Mouse (Mus musculus) liver (tissue): ENCODE measurements around the gene Slc8b1.
A peak's percentile ranks its signal among the peaks of the same experiment; 100 is the strongest.

ENCODE experiments used
- DNase-seq: peaks from one replicate; pipeline ENCODE4 v3.0.0-alpha.2; 2020; ENCODE audit warnings: mixed read lengths

The Slc8b1 gene

DNA sequence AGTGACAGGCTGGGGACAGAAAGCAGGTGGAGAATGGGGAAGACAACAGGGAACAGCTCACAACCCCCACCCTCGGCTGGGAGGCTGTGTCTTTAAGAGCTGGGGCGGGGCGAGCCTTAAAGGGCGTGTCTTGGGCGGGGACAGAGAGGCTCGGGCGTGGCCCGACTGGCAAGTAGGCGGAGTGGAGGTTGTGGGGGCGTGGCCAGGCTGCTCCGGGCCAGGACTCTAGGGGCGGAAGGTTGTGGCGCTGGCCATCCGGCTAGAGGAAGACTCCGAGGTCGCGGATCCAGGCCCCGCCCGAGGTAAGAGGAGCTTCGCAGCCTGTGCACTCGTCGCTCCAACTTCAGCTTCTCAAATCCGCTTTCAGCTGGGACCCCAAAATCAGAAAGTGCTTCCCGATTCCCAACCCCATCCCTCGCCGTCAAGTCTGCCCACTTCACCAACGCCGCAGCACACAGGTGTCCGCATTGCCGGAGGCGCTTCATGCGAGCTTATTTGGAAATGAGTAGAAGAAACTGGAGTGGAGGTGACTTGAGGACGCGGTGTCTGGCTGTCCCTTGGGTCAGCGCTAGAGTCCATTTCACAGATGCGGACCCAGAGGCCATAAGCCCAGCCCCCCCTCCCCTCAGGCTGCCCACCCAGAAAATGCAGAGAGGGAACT is at the start of gene Slc8b1:
Slc8b1 (plus strand) TSS at position 187 of the 661 bp plus-strand sequence.
- DNase-seq: peak; percentile 96

DNA sequence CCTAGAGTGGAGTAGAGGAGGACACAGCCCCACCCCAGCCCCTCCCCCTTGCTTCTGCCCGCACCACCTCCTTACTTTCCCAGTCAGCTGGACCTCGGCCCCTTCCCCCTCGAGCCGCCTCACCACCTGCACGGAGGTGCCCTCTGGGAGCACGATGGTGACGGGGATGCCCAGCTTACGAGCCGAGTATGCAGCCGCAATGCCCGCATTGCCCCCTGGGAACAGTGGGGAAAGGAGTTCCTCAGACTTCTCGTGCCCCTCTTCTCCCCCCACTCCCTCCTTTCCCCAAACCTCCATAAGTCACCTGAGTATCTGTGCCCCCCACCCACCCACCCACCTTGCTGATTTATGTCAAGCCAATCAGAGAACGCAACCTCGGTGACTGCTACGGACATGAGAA is 49.1 kb upstream of the Slc8b1 start:
- DNase-seq: no peak

DNA sequence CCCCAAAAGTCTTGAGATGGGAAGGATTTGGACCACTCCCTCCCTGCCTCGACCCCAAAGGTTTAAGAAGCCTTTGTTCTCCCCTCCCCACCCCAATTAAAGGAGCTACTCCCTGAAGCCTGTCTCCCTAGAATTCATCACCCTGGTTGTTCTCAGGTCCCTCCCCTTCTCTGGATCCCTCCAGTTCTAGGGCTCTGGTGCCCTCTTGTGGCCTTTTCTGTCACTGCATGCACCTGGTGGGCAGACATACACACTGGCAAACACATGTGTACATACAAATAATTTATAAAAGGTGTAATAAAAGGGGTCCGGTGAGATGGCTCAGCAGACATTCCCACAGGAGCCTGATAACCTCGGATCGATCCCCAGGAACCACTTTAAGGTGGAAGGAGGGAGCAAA is 46.6 kb upstream of the Slc8b1 start:
- peak; percentile 39 for DNase-seq

DNA sequence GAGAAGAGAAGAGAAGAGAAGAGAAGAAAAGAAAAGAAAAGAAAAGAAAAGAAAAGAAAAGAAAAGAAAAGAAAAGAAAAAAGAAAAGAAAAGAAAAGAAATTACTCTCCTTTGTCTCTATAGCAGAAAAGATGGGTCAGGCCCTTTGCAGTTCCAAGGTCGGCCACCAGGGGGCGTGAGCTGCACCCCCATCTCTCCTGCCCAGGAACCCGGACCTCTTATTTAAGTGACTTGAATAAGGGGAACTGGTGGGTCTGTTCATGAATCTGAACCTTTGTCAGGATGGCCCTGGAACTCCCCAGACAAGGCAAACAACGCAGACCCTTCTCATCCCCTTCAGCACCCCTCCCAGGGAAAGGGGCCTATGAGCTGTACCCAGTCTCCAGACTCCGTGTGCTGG is 45.9 kb upstream of the Slc8b1 start:
- no peak for DNase-seq

DNA sequence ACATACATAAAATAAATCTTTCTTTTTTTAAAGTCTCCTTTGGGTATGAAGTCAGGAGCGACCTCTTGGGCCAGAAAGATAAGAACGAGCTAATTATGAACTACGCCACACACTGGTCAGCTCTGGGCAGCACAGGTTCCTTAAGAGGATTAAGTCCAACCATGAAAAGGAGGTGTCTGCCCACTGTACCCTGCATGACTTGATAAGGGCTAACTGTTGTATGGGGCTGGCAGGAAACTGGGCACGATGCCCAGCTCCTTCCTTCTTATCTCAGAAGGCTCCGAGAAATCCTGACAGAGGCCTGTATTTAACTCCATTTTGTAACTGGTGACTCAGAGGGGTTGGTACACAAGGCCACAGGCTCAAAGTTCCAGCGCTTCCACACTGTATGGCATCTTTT is 45.1 kb upstream of the Slc8b1 start:
- DNase-seq: no peak

DNA sequence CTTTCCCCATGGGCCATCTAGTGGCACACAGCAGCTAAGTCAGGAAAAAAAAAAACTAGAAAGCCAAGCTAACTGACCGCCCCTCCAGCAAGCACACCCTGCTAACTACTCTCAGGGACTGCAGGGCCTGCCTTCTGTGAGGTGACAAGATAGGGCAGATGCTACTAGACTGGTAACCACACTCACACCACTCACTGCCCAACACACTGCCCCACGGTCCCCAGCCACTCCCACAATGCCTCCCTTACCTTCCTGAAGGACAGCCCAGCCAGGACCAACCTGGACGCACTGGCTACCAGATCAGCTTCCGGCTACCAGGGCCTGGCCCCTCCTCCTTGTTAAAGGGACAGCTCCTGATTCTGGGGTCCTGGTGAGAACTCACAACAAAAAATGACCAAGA is 43.9 kb upstream of the Slc8b1 start:
- DNase-seq: no peak

DNA sequence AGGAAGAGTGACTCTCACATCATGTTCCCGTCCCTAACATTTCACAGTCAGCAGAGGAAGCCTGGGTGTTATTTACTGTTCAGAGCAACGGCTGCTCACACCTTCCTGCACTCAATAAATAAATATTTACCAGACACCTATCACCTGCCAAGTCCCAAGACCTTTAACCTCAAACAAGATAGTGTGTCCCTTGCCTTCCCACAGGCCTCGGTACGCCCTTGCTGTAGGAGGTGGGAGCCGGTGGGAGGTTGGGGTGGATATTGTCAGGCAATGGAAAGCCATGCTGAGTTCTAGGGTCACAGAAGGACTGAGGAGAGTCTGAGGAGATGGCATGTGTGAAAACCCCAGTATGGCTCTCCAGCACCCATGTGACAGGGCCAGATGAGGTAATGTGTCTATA is 42.6 kb upstream of the Slc8b1 start:
- DNase-seq: no peak

DNA sequence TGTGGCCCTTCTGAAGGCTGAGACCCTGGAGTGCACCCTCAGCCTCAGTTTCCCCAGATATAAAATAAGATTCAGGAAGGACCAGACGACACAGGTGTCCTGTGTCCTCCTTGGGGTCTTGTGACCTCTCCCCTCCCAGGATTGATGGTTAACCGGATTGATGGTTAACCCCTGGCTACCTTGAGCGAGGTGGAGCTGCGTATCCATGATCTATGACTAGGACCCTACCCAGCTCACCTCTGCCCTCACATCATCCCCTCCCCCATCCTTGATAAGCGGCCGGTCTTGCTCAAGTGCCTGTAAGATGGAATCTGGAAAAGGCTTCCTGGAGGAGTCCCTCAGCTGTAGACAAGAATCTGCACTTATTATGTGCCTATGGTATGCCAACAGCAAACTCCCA is 42.1 kb upstream of the Slc8b1 start:
- no peak for DNase-seq

DNA sequence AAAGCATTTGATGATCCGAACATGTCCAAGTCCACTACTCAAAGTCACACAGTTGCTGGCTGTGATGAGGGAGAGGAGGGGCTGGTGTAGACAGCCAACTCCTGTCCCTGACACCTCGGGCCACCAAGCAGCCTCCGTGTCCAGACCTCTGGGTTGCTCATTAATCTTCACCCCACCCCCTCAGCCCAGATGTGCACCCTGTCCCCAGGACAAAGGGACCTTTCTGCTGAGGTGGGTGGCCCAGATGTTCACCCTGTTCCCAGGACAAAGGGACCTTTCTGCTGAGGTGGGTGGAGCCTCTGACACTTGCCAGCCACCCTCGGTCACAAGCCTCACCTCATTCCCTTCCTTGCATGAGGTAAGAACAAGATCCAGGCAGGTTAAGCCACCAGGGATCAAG is 39.4 kb upstream of the Slc8b1 start:
- DNase-seq: no peak

DNA sequence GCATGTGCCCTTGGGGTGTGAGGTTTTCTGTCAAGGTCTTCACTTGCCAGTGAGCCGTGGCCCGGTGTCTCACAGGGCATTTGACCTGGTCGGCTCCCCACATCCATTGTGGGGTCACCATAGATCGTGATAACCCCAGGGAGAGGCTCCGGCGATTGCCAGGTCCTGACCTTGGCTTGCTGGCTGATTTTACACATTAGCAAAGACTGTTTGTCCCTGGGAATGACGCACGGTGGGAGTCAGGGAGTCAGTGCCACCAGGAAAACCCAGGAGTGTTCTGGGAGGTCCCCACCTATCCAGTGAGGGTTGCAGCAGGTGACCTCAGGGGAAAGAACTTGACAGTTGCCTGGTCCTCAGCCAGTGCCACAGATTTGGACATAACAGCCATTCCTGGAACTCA is 38.2 kb upstream of the Slc8b1 start, which contains the start of gene Sdsl:
Sdsl (minus strand) TSS at position 41 of the 400 bp plus-strand sequence.
- DNase-seq: no peak

DNA sequence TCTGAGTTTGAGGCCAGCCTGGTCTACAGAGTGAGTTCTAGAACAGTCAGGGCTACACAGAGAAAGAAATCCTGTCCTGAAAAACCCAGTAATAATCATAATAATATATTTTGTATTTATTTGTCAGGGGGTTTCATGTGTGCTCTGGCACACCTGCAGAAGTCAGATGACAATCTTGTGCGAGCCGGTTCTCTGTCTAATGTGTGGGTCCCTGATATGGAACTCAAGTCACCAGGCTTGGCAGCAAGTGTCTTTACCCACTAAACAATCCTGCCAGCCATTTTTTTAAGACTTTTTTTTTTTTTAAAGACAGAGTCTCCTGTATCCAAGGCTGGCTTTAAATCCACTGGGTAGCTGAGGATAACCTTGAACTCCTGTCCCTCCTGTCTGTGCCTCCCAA is 37.6 kb upstream of the Slc8b1 start:
- DNase-seq: no peak

DNA sequence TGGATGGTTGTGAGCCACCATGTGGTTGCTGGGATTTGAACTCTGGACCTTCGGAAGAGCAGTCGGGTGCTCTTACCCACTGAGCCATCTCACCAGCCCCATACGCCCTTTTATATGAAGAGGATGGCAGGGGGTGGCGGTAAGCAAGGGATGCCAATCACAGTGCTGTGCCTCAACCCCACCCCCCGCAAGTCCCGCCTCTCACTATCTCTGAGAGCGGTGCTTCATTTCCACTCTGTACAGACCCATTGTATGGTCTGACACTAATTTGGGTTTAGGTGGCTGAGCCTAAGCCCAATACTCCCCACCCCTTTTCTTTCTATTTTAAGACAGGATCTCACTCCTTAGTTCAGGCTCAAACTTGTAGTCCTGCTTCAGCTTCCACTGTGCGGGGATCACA is 35.1 kb upstream of the Slc8b1 start:
- no peak for DNase-seq

DNA sequence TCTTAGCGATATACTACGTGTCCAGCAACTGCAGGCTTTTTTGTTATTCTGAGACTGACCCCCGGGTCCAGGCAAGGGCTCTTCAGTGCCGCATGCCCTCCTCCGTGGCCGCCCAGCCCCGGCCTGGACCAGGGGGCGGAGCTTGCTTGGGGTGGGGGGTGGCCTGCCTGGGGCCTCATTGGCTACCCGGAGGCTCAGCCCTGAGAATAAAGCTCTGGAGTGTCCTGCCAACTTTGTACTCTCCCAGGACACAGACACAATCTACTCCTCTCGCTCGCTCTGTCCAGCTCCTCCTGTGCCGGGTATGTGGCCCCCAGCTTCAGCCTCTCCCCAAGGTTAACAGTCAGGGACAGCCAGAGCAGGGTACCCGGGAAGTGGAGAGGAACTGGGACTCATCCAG is 34.7 kb upstream of the Slc8b1 start, which contains the start of gene Sds:
Sds (plus strand) TSS at position 231 of the 400 bp plus-strand sequence.
- no peak for DNase-seq

DNA sequence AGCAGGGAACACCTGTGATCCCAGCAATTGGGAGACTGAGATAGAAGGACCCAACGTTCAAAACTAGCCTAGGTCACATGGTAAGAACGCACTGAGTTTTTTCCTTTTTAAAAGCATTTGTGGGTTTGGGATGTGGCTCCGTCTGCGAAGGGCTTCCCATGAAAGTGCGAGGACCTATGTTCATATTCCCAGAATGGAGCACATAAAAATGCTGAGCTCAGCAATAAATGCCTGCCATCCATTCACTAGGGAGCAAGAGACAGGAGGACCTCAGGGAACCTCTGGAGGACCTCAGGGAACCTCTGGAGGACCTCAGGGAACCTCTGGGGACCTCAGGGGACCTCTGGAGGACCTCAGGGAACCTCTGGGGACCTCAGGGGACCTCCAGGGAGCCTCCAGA is 33.0 kb upstream of the Slc8b1 start:
- DNase-seq: no peak

DNA sequence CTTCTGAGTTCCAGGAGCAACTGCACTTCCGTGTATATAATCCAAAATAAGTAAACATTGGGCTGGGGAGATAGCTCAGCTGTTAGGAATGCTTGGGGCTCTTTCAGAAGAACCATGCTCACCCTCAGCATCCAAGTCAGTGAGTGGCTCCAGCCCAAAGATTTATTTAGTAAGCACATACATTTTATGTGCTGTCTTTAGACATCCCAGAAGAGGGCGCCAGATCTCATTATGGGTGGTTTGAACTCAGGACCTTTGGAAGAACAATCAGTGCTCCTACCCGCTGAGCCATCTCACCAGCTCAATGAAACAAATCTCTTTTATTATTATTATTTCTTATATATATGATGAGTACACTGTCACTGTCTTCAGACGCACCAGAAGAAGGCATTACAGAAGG is 31.4 kb upstream of the Slc8b1 start:
- DNase-seq: no peak

DNA sequence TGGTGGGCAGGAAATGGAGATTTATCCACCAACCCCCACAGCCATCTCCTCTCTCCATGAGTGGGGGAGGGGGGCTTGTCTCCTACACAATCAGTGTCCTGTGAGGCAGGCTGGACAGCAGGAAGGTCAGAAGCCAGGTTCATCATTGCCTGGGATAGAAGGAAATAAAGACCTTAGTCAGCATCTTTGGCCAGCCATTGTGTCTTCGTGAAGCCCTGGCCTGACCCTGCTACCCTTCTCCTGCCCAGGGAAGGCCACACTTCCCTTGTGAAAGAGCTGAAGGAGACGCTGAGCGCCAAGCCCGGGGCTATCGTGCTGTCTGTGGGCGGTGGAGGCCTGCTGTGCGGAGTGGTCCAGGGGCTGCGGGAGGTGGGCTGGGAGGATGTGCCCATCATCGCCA is 29.8 kb upstream of the Slc8b1 start:
- no peak for DNase-seq

DNA sequence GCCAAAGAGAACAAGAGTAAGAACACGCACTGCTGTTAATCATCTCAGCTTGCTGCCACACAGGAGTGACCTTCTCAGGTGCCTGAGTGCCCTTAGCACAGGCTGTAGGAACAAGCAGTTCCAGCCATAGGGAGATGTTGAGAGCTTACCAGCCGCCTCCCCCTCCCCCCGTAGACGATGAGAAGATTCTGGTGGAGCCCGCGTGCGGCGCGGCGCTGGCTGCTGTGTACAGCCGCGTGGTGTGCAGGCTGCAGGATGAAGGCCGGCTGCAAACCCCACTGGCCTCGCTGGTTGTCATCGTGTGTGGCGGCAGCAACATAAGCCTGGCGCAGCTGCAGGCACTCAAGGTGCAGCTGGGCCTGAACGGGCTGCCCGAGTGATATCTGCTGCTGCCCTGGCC is 27.6 kb upstream of the Slc8b1 start:
- DNase-seq: no peak

DNA sequence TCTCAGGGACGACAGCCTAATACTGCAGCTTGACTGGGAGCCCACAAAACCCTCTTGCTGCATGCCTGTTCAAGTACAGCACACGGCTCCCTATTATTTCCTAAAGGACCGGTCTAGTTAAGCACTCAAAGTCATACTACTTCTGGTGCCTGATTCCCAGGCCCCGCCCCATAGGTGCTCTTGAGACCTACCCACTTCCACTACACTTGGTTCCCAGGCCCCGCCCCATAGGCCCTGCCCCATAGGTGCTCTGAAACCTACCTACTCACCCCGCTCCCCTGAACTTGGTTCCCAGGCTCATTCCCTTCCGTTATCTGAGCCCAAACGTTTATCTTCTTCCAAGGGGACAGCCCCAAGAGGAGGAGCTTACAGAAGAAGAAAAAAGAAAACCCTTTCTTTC is 23.1 kb upstream of the Slc8b1 start:
- DNase-seq: no peak

DNA sequence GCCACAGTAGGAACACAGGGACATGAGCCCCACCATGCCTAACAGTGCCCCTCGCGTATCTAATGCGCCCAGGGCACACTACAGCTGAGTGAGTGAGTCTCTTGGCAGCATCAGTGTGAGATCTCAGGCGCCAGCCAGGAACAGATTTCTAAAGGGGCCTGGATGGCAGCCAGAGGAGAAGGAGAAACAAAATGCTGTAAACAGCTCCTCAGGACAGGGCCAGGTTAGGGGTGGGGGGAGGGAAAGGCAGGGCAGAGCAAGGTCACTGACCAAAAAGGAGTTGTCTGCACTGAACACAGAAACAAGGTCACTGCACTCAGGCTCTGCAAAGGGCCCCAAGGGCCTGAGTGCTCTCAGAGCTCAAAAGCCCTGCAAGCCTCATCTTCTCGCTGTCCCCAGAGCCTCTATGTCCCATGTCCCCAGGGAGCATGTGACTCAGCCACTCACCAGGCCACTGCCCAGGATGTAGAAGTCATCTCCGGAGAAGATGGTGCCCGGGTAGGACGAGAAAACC is 20.2 kb upstream of the Slc8b1 start:
- no peak for DNase-seq

DNA sequence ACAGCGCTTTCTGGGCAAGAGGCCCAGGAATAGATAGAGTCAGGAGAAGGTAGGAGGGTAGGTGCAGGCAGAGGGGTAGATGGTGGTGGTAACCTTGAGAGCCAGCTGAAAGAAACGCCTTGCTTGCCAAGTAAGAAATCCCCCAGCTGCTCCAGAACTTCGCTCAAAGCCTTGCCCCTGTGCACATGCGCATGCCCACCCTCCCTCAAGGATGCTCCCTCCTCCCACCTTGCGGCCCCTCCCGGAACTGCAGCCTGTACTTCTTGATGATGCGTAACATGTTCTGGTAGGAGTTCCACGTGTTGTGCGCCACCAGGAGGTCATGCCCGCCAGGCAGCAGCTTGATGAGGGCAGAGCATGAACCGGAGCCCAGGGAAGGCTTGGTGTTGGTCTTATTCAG is 18.5 kb upstream of the Slc8b1 start:
- DNase-seq: peak; percentile 47

DNA sequence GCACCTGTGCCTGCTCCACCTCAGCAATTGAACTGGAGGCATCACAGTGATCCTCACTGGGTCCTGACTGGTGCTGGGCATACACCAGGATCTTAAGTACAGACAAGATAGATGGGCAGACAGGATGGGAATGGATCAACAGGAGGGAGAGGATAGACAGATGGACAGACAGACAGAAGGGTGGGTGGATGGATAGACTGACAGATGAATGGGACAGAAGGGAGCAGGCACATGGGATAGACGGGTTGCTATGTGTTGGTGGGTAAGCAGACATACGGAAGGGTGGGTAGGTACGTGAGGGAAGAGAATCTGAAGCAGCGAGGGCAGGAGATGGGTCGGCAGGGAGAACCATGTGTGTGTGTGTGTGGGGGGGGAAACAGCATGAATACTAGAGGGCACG is 17.5 kb upstream of the Slc8b1 start:
- DNase-seq: no peak

DNA sequence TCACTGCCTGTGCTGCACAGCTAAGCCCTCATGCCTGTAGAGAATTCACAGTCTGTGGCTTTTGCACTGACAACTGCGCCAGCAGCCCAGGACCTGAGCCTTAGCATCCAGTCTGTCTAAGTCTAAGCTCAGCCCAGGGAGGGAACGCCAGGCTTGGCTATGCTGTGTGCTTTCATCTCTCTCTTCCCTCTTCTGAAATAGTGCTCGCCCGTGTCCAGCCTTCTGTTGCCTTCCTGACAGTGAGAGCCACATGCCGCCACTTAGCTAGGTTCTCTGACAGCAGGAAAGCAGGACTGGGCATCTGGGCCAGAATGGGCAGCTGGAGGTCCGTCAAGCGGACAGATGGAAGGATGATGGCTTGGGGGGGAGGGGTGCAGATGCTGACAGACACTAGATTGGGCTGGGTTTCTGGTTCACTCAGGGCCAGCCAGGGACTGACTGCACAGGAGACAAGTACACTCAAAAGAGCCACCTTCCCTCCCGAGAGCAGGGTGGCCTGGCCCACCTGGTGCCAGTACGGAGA is 17.0 kb upstream of the Slc8b1 start:
- DNase-seq: no peak

DNA sequence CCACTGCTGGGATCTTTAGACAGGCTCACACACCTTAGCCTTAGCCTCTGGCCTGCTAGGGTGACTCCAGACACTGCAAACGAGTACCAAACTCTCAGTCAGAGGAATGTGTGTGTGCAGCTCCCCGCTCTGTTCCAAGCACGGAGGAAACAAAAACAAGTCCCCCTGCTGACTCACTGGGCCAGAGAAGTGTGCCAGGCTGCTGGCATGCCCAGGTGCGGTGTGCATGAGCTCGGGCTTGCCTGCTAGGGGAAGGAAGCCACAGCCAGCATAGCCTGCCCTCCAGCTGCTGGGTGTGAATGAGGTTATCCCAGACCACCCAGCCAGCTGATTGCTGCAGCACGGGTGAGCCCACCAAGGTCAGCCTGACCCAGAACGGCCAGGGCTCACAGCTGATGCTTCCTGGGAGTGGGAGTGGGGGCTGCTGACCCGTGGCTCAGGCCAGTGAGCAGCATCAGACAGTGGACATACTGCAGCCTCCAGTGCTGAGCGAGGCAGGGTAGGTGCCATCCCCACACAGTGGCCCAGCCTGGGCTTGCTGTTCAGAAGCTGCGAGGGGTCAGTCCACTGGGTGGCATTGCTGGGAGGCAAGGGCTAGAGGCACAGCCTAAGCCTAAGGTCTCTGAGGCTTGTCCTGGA is 15.8 kb upstream of the Slc8b1 start:
- DNase-seq: no peak

DNA sequence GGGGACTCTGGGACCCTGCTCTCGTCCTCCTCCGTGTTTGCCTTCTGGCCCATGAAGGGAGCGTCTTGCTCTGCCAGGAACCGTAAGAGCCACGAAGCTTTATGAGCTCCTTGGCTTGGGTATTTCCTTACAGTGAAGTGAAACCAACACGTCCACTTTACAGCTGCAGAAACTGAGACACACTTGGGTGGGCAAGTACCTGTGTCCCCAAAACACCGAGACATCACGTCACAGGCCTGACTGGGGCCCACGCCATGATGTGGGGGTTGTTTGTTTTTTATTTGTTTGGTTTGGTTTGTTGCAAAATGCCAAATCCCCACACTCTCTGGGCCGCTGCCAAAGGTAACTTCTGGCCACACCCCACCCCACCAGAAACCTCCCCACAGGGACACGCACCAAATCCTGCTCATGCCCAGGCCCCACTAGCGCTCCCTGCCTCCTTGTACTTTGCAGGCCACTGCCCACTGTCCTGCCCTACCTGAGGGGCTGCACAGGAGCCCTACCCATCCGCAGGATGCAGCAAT is 15.2 kb upstream of the Slc8b1 start:
- no peak for DNase-seq
